Mouse (Mus musculus) kidney, adult 2 months (tissue): ENCODE data around the gene Zfp982.
"Not testable (repeated sequence)": the region's sequence is repeated elsewhere in the genome, so short reads cannot be mapped to it uniquely, and the experiment has no call there.

ENCODE experiments used
- CTCF ChIP-seq: fragments of 200-500 bp; conservative IDR thresholded peaks from 2 replicates; pipeline ENCODE4 v1.5.1; 2011; ENCODE audit warnings: low read depth, mild to moderate bottlenecking, control low read depth, low read length, moderate library complexity, mixed read lengths; ENCODE audit not compliant: insufficient read depth, insufficient read length
- POLR2A ChIP-seq: fragments of 200-500 bp; IDR thresholded peaks from one replicate; pipeline ENCODE4 v1.6.1; 2011; ENCODE audit warnings: low read depth, low read length, control low read depth

DNA sequence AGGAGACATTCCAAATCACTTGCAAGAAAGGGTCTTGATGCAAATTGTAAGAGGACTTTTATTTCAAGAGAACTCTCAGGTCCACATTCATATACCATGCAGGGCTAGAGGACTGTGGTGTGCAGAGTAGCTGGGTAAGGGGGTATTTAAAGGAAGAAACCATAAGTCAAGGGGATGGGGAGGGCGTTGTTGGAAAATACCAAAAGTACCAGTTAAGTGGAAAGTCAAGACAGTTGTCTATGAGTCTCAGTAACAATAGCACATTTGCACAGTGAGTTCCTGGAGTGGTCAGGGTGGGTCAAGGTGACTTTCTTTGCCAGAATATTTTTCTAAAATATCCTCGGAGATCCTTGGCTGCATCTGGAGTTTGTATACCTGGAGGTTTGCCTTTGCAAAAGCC, 42.2 kb upstream of the Zfp982 start:
- not testable (repeated sequence) for TF ChIP-seq POLR2A, CTCF
